Mouse (Mus musculus) thymus, adult 2 months (tissue): ENCODE results near the gene Cyba. TPM values are rescaled to one million over a fixed set of nuclear protein-coding genes. Genes with fewer than 3 reads are reported as not detected.

Experiments
- DNase-seq: peaks from one replicate; pipeline ENCODE4 v3.0.0; 2021
- H3K27ac ChIP-seq: fragments of 200-500 bp; 2 replicates; pipeline ENCODE4 v1.5.1; 2012; ENCODE audit warnings: low read length, control low read depth; ENCODE audit not compliant: control insufficient read depth, insufficient read depth
- H3K27me3 ChIP-seq: fragments of 200-500 bp; 2 replicates; pipeline ENCODE4 v1.6.1; 2012; ENCODE audit warnings: mild to moderate bottlenecking, low read length, moderate library complexity, mixed read lengths; ENCODE audit not compliant: control insufficient read depth, insufficient read depth
- H3K36me3 ChIP-seq: fragments of 200-500 bp; 2 replicates; pipeline ENCODE4 v1.6.1; 2012; ENCODE audit warnings: mild to moderate bottlenecking, low read length, moderate library complexity; ENCODE audit not compliant: control insufficient read depth, insufficient read depth
- H3K4me1 ChIP-seq: fragments of 200-500 bp; replicated peaks from 2 replicates; pipeline ENCODE4 v1.6.1; 2012; ENCODE audit warnings: low read length; ENCODE audit not compliant: control insufficient read depth, insufficient read depth
- H3K4me3 ChIP-seq: fragments of 200-500 bp; 2 replicates; pipeline ENCODE4 v1.5.1; 2012; ENCODE audit warnings: mild to moderate bottlenecking, low read length, control low read depth, moderate library complexity; ENCODE audit not compliant: control insufficient read depth, insufficient read depth
- CTCF ChIP-seq: fragments of 200-500 bp; IDR thresholded peaks from 2 replicates; pipeline ENCODE4 v1.5.1; 2012; ENCODE audit warnings: mild to moderate bottlenecking, control low read depth, low read length, moderate library complexity, borderline replicate concordance; ENCODE audit not compliant: control insufficient read depth, poor library complexity, insufficient read depth; ENCODE audit errors: extremely low read depth
- POLR2A ChIP-seq: fragments of 200-500 bp; IDR thresholded peaks from 2 replicates; pipeline ENCODE4 v1.6.1; 2012; ENCODE audit warnings: mild to moderate bottlenecking, low read length, control low read depth, moderate library complexity; ENCODE audit not compliant: control insufficient read depth, poor library complexity, insufficient read depth; ENCODE audit errors: extremely low read depth
- WGBS: fragments of 180-500 bp; shearing (Covaris S2); methylation state at CpG from one replicate; pipeline ENCODE4 v1.1.7; 2018; 5-methylcytosine and 5-hydroxymethylcytosine counted together
- polyA plus RNA-seq: library from polyadenylated mRNA; depleted of rRNA; stranded (reverse); fragments of >200 nt; gene quantifications from 2 replicates; pipeline ENCODE4 v1.2.3, GENCODE M21; 2012

The Cyba gene
- polyA plus RNA-seq, 1 experiment, result 705 TPM

DNA sequence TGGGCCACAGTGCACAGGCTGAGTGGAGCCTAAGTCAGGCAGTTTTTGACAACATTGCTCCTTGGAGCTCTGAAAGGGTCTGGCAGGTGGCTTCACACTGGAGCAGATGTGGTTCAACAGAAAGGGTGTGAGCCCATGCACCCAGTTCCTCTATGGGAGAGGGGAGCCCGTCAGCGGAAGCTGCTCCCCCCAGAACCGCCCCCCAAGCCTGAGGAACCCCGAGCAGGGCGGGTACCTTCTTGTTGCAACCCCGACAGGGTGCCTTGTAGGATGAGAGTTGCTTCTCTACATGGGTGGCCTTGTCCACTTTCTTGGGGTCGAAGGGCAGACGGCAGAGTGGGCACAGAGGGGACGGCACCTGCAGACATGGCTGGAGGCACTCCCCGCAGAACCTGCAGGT lies 37.2 kb upstream of the Cyba start:
- peak; percentile 90 for DNase-seq

DNA sequence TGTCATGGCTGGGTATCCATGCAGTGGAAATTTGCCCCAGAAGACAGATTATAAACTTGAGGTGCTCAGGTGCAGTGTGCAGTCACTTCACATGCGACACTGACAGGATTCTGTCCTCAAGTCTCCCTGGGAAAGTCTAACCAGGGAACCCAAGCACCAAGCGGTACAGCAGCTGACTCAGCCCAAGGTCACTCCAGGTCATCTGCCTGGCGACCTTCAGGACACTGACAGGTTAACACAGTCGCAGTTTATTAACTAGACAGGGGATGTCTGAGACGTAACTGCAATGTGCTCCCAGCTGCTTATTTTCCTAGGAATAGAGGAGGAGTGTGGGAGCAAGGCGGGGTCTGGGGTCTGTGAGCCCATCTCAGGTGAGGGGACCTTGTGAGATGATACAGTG lies 36.7 kb upstream of the Cyba start:
- no peak for DNase-seq
- peak overlapping the region; percentile 91 for H3K27ac ChIP-seq
- H3K36me3 ChIP-seq, result peaks cover 17% of the 10 kb centered on the region
- 72% methylated on average over 6 of the region's 6 CpGs for WGBS
- no peak for TF ChIP-seq POLR2A
- no peak for TF ChIP-seq CTCF
- H3K4me3 ChIP-seq, result peak overlapping the region; percentile 25
- no peaks in the 10 kb centered on the region for H3K27me3 ChIP-seq
- H3K4me1 ChIP-seq, result peaks cover 63% of the 10 kb centered on the region

More for the DNA sequence above, 37.2 kb upstream of the Cyba start:
- 9% methylated on average over 10 of the region's 10 CpGs for WGBS
- peak overlapping the region; percentile 76 for H3K4me3 ChIP-seq
- H3K27ac ChIP-seq, result peak overlapping the region; percentile 97
- H3K27me3 ChIP-seq, result no peaks in the 10 kb centered on the region
- peaks cover 63% of the 10 kb centered on the region for H3K4me1 ChIP-seq
- peaks cover 17% of the 10 kb centered on the region for H3K36me3 ChIP-seq
- TF ChIP-seq CTCF (no peak), POLR2A (peak; percentile 77)

DNA sequence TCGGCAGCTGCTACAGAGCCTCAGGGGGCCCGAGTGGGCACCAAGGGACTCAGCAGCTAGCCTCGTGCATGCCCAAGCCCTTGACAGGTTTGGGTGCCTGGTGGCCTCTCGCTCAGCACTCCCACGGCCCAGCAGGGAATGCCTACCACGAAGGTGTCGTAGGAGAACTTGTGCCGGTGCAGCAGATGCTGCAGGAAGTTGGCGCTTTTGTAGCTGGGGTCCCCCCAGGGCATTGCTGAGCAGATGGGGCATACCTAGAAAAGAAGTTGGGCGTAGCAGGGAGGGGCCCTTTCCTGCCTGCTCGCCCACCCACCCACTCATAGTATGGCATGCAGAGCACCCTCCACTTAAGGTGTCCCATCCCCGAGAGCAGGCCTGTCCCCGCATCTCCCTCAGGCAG lies 35.1 kb upstream of the Cyba start:
- no peak overlapping the region for H3K4me3 ChIP-seq
- peaks cover 70% of the 10 kb centered on the region for H3K4me1 ChIP-seq
- peak; percentile 61 for DNase-seq
- no peaks in the 10 kb centered on the region for H3K27me3 ChIP-seq
- peaks cover 17% of the 10 kb centered on the region for H3K36me3 ChIP-seq
- TF ChIP-seq CTCF, result no peak
- TF ChIP-seq POLR2A, result no peak
- no peak overlapping the region; the same call in 1 of the 2 replicates for H3K27ac ChIP-seq
- 36% methylated on average over 13 of the region's 13 CpGs for WGBS

DNA sequence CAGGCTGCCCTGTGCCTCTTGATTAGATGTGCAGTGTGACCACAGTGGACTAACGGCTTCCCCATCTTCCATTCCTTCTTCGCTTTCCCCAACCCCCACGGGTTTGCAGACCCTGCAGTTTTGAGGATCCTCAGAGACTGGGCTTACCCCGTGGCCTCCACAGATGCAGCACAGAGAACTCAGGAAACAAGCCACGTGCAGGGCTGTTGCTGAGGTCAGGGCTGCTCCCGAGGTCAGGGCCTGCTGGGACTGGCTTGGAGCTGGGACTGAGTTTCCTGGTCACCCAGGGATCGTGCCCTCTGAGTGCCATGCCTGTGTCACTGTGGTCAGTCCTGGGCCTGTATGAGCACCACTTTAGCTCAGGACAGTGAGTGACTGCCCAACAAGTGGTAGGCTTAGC lies 32.3 kb upstream of the Cyba start:
- WGBS, result 53% methylated on average over 7 of the region's 7 CpGs
- Histone ChIP-seq H3K27ac (peak overlapping the region; percentile 32), H3K27me3 (no peaks in the 10 kb centered on the region), H3K36me3 (peaks cover 17% of the 10 kb centered on the region), H3K4me1 (peaks cover 83% of the 10 kb centered on the region), H3K4me3 (no peak overlapping the region)
- no peak for DNase-seq
- TF ChIP-seq POLR2A (no peak), CTCF (no peak)

DNA sequence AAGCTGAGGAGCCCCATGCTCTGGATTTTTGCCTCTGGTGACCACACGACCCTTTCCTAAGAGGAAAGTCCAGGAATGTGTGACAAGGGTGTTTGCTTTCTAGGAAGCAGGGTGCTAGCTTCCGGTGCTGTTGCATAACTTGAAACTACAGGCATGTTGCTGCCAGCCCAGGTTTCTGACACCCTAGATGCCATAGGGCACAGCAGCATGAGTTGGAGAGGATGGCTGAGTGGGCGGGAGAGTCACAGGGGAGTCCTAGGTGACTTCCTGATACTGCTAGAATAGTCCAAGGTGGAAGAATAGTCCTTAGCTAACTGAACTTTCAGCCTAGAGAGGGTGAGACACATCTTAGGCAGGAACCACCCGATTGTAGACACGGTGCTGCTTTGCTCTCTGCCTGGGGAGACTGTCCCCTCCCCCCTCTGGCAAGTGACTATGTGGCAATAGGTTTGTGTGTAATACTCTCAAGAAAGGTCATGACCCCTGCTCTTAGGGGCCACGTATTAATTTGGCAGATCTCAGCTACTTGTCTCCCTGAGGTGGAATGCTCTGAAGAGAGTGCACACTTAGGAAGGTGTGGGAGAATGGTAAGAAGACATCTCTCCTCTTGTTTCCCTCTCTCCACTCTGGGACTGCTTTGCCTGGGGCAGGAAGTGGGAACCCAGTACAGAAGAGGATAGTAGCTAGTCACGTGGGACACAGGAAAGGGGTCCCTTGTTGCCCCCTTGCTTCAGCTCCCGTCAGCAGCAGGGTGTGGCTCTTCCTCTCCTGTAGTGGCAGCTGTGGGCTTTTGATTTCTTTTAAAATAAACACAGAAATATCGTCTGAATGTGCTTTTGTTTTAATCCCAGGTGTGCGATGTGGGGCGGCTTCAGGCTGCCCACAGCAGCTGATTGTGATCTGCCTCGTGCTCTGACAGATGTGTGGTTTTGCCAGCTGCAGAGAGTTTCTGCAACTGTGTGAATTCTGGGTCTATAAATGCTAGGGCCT lies 31.2 kb upstream of the Cyba start:
- Histone ChIP-seq H3K27ac (peak overlapping the region; percentile 77), H3K4me3 (no peak overlapping the region), H3K27me3 (no peaks in the 10 kb centered on the region), H3K4me1 (peaks cover 81% of the 10 kb centered on the region), H3K36me3 (peaks cover 17% of the 10 kb centered on the region)
- WGBS, result 15% methylated on average over 12 of the region's 12 CpGs
- peak; percentile 37; the same call in 1 of the 2 replicates for TF ChIP-seq CTCF
- TF ChIP-seq POLR2A, result no peak
- DNase-seq, result peak; percentile 62

DNA sequence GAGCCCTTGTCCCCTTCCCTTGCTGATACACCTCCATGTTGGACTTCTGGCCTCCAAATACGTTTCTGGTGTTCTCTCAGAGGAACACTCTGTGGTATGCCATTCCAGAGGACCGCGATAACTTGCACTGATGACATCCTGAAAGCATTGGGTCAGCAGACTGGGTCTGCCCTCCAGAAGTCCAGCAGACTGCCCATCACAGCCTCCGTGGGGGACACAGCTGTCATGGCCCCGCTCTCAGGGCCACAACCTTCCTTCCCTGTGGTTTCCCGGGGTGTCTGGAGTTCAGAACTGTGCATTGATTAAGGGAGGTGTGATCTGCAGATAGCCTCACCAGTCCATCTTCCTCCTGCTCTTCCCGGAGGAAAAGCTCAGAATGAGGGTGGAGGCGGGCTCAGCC lies 29.8 kb upstream of the Cyba start:
- Histone ChIP-seq H3K4me3 (no peak overlapping the region), H3K27me3 (no peaks in the 10 kb centered on the region), H3K36me3 (peaks cover 17% of the 10 kb centered on the region), H3K27ac (no peak overlapping the region), H3K4me1 (peaks cover 72% of the 10 kb centered on the region)
- WGBS, result 89% methylated on average over 8 of the region's 8 CpGs
- DNase-seq, result no peak
- TF ChIP-seq POLR2A (no peak), CTCF (no peak)
